Mouse (Mus musculus) brain, adult 2 months (tissue): ENCODE measurements around the gene Asah2.
"Not testable (repeated sequence)": the region's sequence is repeated elsewhere in the genome, so short reads cannot be mapped to it uniquely, and the experiment has no call there.

ENCODE experiments used
- DNase-seq: peaks from one replicate; pipeline ENCODE4 v3.0.0; 2011; ENCODE audit warnings: low read depth, low spot score

Asah2 gene

GRCm38 (mm10) chr19:32102976-32103300 lies 5.1 kb downstream of the Asah2 start:
- DNase-seq = peak; percentile 83

DNA sequence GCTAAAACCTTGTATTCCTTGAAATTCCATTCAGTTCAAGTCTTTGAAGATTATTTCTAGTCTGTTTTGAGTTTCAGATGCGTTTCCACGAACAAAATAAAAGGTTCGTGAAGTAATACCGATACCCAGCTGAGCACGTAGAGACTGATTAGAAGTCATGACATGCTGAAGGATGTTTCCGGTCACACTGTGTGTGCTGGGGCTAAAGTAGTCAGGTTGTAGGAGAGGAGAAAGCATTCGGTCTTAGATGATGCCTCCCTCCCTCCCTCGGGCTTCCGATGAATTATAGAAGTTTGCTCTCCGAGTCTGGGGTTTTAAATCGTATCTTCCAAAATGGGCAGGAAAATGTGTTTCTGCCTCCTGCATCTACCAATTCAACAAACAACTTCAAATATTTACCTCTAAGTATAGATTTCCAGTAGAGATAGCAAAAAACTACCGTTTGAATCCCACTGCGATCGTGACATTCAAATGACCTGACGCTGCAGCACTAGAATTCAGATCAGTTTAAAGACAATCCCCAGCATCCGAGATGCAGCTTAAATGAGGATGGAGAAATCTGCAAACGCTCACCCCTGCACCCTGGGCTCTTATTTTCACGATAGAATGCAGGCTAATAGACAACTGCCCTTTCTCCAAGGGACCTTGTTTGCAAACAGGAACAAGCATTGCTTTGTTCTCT lies 5.6 kb downstream of the Asah2 start:
- DNase-seq = peak; percentile 37

DNA sequence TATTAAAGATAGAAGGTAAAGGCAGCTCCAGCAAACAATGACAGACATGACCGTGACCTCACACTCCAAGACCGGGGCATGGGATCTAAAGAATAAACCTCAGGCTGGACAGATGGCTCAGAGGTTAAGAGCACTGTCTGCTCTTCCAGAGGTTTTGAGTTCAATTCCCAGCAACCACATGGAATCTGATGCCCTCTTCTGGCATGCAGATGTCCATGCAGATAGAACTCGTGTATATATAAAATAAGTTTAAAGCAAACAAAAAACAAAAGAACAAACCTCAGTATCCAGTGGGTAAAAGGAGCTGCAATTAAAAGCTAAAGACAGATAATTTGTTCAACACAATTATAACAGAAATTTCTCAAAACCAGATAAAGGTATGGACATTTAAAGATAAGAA lies 9.4 kb downstream of the Asah2 start:
- DNase-seq = no peak

DNA sequence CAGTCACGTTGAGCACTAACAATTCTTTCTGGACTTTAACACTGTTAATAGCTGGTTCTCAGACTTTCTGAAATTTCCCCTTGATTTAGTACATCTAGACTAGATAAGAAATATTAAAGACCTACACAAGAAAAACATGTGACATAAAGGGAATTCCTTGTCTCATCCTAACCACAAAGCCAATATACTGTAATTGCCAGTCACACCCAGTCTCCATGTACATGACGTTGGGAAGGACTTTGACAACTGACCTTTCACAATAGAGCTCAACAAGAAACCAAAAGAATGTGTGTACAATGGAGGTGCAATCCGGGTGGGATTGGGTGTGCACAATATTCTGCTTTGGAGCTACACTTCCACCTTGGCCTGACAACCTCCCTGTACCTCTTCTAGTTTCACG lies 15.7 kb downstream of the Asah2 start:
- DNase-seq = no peak

- no peak for DNase-seq
Observed at GRCm38 (mm10) chr19:32090804-32091203, 17.2 kb downstream of the Asah2 start.

DNA sequence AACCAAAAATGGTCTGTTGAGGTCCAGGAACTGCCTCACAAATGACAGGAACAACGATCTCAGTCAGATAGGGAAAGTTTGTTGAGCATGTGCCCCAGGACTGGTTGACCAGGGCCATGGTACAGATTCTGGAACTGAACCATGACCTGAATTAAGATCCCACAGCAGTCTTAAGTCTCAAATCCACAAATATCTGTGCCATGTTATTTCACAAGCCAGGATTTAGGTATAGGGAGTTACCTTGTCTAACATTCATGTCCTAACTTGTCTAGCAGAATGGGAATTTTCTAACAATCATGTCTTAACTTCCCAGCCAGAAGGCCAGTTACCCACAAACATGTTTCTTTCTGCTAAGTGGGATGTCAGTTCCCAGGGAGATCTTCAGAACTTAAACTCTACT lies 19.4 kb downstream of the Asah2 start:
- DNase-seq = no peak

GRCm38 (mm10) chr19:32087736-32088470 lies 20.1 kb downstream of the Asah2 start:
- DNase-seq = no peak

- not testable (repeated sequence) for DNase-seq
Observed at GRCm38 (mm10) chr19:32084813-32085212, 23.2 kb downstream of the Asah2 start.

DNA sequence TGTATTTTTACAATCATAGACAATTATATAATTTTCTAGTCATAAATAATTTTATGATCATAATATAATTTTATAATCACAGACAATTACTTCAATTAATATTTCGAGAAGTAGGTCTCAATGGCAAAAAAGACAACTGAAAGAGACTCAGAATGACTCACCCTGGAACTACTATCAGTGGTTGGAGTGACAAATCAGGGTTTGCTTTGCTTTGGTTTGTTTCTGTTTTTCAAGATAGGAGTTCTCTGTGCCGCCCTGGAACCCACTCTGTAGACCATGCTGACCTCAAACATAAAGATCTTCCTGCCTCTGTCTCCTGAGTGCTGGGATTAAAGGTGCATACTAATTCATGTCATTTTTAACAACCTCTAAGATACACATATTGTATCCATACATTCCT lies 37.7 kb downstream of the Asah2 start:
- no peak for DNase-seq

DNA sequence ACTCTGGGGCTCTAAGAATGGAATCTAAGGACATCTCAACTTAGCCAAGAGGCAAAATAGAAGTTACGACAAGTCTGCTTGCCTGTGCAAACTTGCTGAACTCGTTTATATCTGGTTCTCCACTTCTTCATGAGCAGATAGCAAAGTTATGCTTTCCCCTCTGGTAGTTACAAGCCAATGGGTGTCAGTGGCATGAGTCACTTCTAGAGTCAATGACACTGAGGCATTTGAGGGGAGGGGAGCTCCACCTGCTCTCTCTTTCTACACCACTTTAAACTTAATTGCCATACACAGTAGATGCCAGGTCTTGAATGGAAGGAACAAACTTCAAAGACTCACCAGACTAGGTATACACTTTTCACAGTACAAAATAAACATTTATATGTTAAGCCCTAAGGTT lies 38.4 kb downstream of the Asah2 start:
- DNase-seq = no peak

GRCm38 (mm10) chr19:32067669-32068068 lies 40.3 kb downstream of the Asah2 start:
- no peak for DNase-seq

- DNase-seq = no peak
Observed at GRCm38 (mm10) chr19:32061294-32061693, 46.7 kb downstream of the Asah2 start.

GRCm38 (mm10) chr19:32056252-32056651 lies 51.8 kb downstream of the Asah2 start:
- no peak for DNase-seq

DNA sequence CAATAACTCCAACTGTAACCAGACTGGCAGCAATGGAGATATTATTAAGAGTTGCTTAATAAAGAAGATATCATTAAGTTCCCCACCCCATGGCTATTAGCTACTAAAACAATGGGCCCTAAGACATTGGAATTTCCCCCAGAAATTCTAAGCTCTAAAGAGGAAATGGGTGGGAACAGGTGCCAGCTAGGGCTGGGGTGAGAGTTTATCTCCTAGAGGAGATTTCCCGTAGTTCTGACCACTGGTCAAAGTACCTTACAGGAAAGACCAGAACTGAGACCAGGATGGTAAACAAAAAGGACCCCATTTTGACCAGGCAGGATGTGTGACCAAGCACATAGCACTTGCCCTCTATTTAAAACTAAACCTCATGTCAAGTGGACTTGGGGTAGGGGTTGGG lies 52.3 kb downstream of the Asah2 start:
- DNase-seq = no peak

DNA sequence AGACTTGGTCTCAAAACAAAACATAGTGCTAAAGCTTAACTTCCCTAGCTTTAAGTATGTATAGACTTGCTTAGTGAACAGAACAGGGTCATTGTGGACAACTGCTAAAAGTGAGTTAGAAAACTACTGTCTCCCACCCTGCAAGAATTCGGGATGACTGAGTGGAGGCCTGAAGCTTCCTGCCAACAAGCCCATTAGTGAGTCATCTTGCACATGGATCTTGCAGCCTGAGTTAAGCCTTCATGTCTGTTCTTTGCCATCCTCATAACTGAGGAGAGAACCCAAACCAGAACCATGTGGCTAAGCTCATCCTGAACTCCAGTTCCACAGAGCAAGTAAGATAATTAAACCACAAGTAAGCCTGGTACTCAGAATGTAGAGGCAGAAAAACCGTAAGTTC lies 56.8 kb downstream of the Asah2 start:
- no peak for DNase-seq

DNA sequence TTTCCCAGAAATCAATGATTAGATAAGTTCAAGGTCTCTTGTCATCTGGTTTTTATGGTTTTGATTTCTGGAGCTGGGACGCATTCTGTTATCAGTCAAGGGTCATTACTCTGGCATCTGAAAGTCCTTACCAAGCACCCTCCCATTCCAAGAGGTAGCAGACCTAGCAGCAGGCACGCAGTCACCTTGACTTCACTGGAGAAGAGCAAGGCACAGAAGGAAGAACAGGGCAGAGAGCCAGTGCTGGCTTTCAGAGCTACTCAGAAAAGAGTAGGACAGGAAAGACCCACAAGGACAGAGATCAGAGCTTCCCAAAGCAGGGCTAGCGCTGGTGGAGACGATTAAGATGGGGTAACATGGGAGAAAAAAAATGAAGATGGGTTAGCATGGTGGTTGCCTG lies 75.1 kb downstream of the Asah2 start:
- peak; percentile 5 for DNase-seq

- peak; percentile 71 for DNase-seq
Observed at GRCm38 (mm10) chr19:32030430-32030829, 77.6 kb downstream of the Asah2 start.

GRCm38 (mm10) chr19:32025443-32025842 lies 82.6 kb downstream of the Asah2 start:
- no peak for DNase-seq

DNA sequence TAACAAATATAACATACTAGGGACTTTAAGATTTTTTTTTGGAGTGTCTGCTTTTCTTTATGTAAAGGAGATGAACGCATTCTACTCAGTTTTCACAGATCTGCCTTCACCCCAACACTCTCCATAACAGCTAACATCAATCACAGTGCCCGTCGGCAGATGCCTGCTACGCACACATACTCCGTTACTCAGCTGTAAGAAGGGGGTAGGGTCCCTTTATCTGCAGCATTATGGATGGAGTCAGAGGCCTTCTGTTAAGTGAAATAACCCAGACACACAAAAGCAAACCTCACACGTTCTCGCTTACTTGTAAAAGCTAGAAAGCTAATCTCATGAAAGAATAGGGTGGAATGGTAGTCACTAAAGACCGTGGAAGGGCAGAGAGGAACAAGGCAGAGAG lies 88.3 kb downstream of the Asah2 start:
- no peak for DNase-seq

DNA sequence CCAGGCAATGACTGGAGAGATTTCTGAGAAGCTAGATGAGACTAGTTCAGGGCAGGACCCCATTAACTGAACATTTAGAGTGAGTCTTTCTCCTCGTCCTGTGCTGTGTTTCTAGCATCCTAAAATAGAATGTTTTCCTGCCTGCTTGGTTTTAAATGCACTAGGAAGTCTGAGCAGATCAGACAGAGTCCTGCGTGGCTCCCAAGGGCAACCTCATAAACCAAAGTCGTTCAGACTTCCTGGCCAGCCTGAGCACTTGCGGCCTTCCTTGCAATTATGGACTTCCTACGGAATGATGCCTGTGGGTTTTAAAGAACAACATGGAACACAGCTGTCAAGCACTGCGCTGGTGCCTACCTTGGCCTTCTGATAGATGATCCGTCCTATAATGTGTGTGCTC lies 89.4 kb downstream of the Asah2 start:
- DNase-seq = no peak

DNA sequence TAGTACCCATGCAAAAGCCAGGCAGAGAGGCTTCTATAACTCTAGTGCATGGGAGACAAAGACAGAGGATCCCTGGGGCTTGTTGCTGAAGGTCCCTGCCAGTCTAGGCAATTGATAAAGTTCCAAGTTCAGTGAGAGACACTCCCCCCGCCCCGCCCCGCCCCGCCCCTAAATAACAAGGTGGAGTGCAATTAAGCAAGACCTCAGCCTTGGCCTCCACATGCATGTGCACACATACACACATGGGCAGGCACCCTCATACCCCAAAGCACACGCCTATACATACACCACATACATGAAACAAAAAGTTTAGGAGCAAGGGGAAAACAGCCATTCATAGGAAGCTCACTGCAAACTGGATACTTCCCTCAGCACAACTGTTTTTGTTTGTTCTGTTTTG lies 90.0 kb downstream of the Asah2 start:
- no peak for DNase-seq

- DNase-seq = peak; percentile 24
Observed at GRCm38 (mm10) chr19:32002623-32003022, 105.4 kb downstream of the Asah2 start.

GRCm38 (mm10) chr19:31996916-31997315 lies 111.1 kb downstream of the Asah2 start:
- DNase-seq = no peak

DNA sequence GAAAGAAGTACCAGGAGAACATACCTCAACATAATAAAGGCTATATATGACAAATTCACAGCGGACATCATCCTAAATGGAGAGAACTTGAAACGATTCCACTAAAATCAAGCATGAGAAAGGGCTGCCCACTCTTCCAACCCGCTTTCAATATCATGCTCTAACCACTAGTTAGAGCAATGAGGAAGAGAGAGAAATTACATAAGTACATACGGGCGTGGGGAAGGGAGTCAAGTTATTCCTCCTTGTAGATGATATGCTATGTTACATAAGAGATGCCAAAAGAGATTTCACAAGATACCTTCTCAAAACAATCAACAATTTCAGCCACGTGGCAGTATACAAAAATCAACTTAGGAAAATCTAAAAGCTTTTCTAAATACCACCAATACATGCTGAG lies 117.0 kb downstream of the Asah2 start:
- no peak for DNase-seq
